Mouse (Mus musculus) kidney, adult 2 months (tissue): Measurements from ENCODE around the gene Tbp. TPM values are rescaled to one million over a fixed set of nuclear protein-coding genes. Genes with fewer than 3 reads are reported as not detected.

Experiments
- DNase-seq: peaks from one replicate; pipeline ENCODE4 v3.0.0; 2021
- H3K27ac ChIP-seq: fragments of 200-500 bp; 2 replicates; pipeline ENCODE4 v1.5.1; 2012; ENCODE audit warnings: low read depth, low read length, control low read depth, inconsistent platforms; ENCODE audit not compliant: insufficient read depth
- H3K27me3 ChIP-seq: fragments of 200-500 bp; replicated peaks from 2 replicates; pipeline ENCODE4 v1.6.1; 2012; ENCODE audit warnings: mild to moderate bottlenecking, moderate library complexity, low read length, inconsistent platforms; ENCODE audit not compliant: control insufficient read depth, insufficient read depth
- H3K36me3 ChIP-seq: fragments of 200-500 bp; 2 replicates; pipeline ENCODE4 v1.6.1; 2012; ENCODE audit warnings: mild to moderate bottlenecking, moderate library complexity, low read length, inconsistent platforms; ENCODE audit not compliant: control insufficient read depth, insufficient read depth
- H3K4me1 ChIP-seq: fragments of 200-500 bp; 2 replicates; pipeline ENCODE4 v1.6.1; 2011; ENCODE audit warnings: low read length; ENCODE audit not compliant: control insufficient read depth, insufficient read depth
- H3K4me3 ChIP-seq: fragments of 200-500 bp; 2 replicates; pipeline ENCODE4 v1.5.1; 2011; ENCODE audit warnings: mild to moderate bottlenecking, low read depth, low read length, control low read depth; ENCODE audit not compliant: insufficient read depth
- CTCF ChIP-seq: fragments of 200-500 bp; conservative IDR thresholded peaks from 2 replicates; pipeline ENCODE4 v1.5.1; 2011; ENCODE audit warnings: low read depth, mild to moderate bottlenecking, control low read depth, low read length, moderate library complexity, mixed read lengths; ENCODE audit not compliant: insufficient read depth, insufficient read length
- POLR2A ChIP-seq: fragments of 200-500 bp; IDR thresholded peaks from one replicate; pipeline ENCODE4 v1.6.1; 2011; ENCODE audit warnings: low read depth, low read length, control low read depth
- WGBS: fragments of 180-500 bp; shearing (Covaris S2); methylation state at CpG from one replicate; pipeline ENCODE4 v1.1.7; 2018; 5-methylcytosine and 5-hydroxymethylcytosine counted together
- polyA plus RNA-seq: library from polyadenylated mRNA; depleted of rRNA; stranded (reverse); fragments of >200 nt; gene quantifications from 2 replicates; pipeline ENCODE4 v1.2.3, GENCODE M21; 2012

Gene Tbp
- polyA plus RNA-seq, 1 experiment = 44.8 TPM

- Histone ChIP-seq H3K4me1 (peaks cover 4% of the 10 kb centered on the region; the same call in 1 of the 2 replicates), H3K27me3 (no peaks in the 10 kb centered on the region), H3K27ac (peak within 1 kb of the TSS; percentile 52), H3K4me3 (peak within 1 kb of the TSS; percentile 85), H3K36me3 (peaks cover 2% of the 10 kb centered on the region; the same call in 1 of the 2 replicates)
- 1% methylated on average over 55 of the region's 55 CpGs for WGBS
- TF ChIP-seq POLR2A (no peak), CTCF (peak; percentile 38)
- DNase-seq = peak; percentile 98
These were observed 27.5 kb downstream of the Tbp start, which contains the start of gene Pdcd2 for GRCm38 (mm10) chr17:15526986-15527810. TSS of gene Pdcd2 (minus strand) at chr17:15527301.

- Histone ChIP-seq H3K27ac (no peak overlapping the region), H3K27me3 (no peaks in the 10 kb centered on the region), H3K36me3 (peaks cover 2% of the 10 kb centered on the region; the same call in 1 of the 2 replicates), H3K4me1 (peaks cover 4% of the 10 kb centered on the region; the same call in 1 of the 2 replicates), H3K4me3 (peak overlapping the region; percentile 85)
- WGBS = 35% methylated on average over 3 of the region's 3 CpGs
- DNase-seq = no peak
- TF ChIP-seq POLR2A = no peak
These were observed 28.1 kb downstream of the Tbp start for GRCm38 (mm10) chr17:15527811-15528136.

- Histone ChIP-seq H3K4me3 (no peak overlapping the region), H3K27me3 (no peaks in the 10 kb centered on the region), H3K36me3 (no peaks in the 10 kb centered on the region), H3K4me1 (peaks cover 4% of the 10 kb centered on the region; the same call in 1 of the 2 replicates), H3K27ac (no peak overlapping the region)
- no peak for TF ChIP-seq CTCF
- no peak for TF ChIP-seq POLR2A
- no peak for DNase-seq
- WGBS = 58% methylated on average over 2 of the region's 2 CpGs
These were observed 29.2 kb downstream of the Tbp start for GRCm38 (mm10) chr17:15528887-15529286.

GRCm38 (mm10) chr17:15530141-15530540 is 30.5 kb downstream of the Tbp start:
- Histone ChIP-seq H3K36me3 (no peaks in the 10 kb centered on the region), H3K27ac (no peak overlapping the region), H3K4me3 (no peak overlapping the region), H3K27me3 (no peaks in the 10 kb centered on the region), H3K4me1 (peaks cover 4% of the 10 kb centered on the region; the same call in 1 of the 2 replicates)
- 22% methylated on average over 5 of the region's 5 CpGs for WGBS
- TF ChIP-seq POLR2A = no peak
- TF ChIP-seq CTCF = peak; percentile 33
- DNase-seq = peak; percentile 53

GRCm38 (mm10) chr17:15535162-15535800 is 35.6 kb downstream of the Tbp start:
- no peaks in the 10 kb centered on the region for H3K4me1 ChIP-seq
- no peak overlapping the region for H3K4me3 ChIP-seq
- TF ChIP-seq POLR2A = no peak
- TF ChIP-seq CTCF = no peak
- 78% methylated on average over 11 of the region's 11 CpGs for WGBS
- no peak for DNase-seq
- no peaks in the 10 kb centered on the region for H3K27me3 ChIP-seq
- no peaks in the 10 kb centered on the region for H3K36me3 ChIP-seq
- no peak overlapping the region for H3K27ac ChIP-seq

GRCm38 (mm10) chr17:15535943-15536342 is 36.3 kb downstream of the Tbp start:
- TF ChIP-seq CTCF (no peak), POLR2A (no peak)
- WGBS = 10% methylated on average over 8 of the region's 8 CpGs
- DNase-seq = no peak
- no peaks in the 10 kb centered on the region for H3K27me3 ChIP-seq
- no peak overlapping the region for H3K4me3 ChIP-seq
- H3K27ac ChIP-seq = no peak overlapping the region
- no peaks in the 10 kb centered on the region for H3K4me1 ChIP-seq
- H3K36me3 ChIP-seq = no peaks in the 10 kb centered on the region

- Histone ChIP-seq H3K36me3 (no peaks in the 10 kb centered on the region), H3K4me3 (peak overlapping the region; percentile 64), H3K4me1 (no peaks in the 10 kb centered on the region), H3K27me3 (no peaks in the 10 kb centered on the region), H3K27ac (no peak overlapping the region)
- DNase-seq = no peak
- 3% methylated on average over 33 of the region's 33 CpGs for WGBS
- TF ChIP-seq CTCF (no peak), POLR2A (no peak)
These were observed 36.8 kb downstream of the Tbp start for GRCm38 (mm10) chr17:15536457-15536904.
